In the genomic region with DNA sequence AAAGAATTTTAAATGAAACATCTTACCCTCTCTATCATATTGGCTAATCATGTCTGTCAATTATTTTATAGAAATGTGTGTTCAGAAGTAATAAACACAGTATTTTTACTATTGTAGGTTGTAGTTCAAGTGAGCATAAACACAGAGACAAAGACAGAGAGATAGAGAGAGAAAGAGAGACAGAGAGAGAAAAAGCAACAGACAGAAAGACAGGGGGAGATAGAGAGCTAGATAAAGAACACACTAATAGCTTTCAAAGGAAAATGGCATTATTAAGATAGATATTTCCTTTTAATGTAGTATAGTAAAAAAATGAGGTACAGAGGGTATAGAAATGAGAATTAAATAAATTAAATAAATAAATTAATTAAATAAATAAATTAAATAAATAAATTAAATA, we compare ENCODE assay signal across 26 mouse cellular contexts.
"Had no signal": no experiment of that assay in that cellular context is flagged by ENCODE, and none has a peak within 500 bp of the region (broad histone marks: within the 10 kb centered on the region; RNA-seq: fewer than 3 reads in every experiment).

No protein-coding gene starts in this region.

- H3K9ac ChIP-seq: heart, embryonic 13.5 days; heart, embryonic 15.5 days; hindbrain, embryonic 13.5 days; hindbrain, embryonic 15.5 days; kidney, embryonic 15.5 days; limb, embryonic 13.5 days; limb, embryonic 15.5 days; liver, embryonic 12.5 days; liver, embryonic 14.5 days had no signal

- H3K9me3 ChIP-seq: heart, embryonic 13.5 days; heart, embryonic 15.5 days; hindbrain, embryonic 13.5 days; hindbrain, embryonic 15.5 days; kidney, embryonic 15.5 days; limb, embryonic 13.5 days; limb, embryonic 15.5 days; liver, embryonic 12.5 days had no signal

- H3K27me3 ChIP-seq: heart, embryonic 13.5 days; heart, embryonic 15.5 days; hindbrain, embryonic 13.5 days; hindbrain, embryonic 15.5 days; kidney, embryonic 15.5 days; limb, embryonic 13.5 days; limb, embryonic 15.5 days; liver, embryonic 12.5 days had no signal

- H3K4me2 ChIP-seq: heart, embryonic 11.5 days; heart, embryonic 13.5 days; heart, embryonic 15.5 days; hindbrain, embryonic 13.5 days; hindbrain, embryonic 15.5 days; kidney, embryonic 15.5 days; limb, embryonic 13.5 days; limb, embryonic 15.5 days; liver, embryonic 12.5 days had no signal

- H3K36me3 ChIP-seq: heart, embryonic 13.5 days; heart, embryonic 15.5 days; hindbrain, embryonic 13.5 days; hindbrain, embryonic 15.5 days; kidney, embryonic 15.5 days; limb, embryonic 13.5 days; limb, embryonic 15.5 days; liver, embryonic 12.5 days had no signal

- DNase-seq: gastrocnemius, postnatal 14 days; gastrocnemius, postnatal 36 days; heart, adult 11 months; heart, adult 2 months; heart, postnatal 14 days; heart, postnatal 36 days; kidney, adult 11 months; kidney, adult 2 months; kidney, adult 9 months; kidney, postnatal 14 days; kidney, postnatal 36 days; layer of hippocampus, adult 9-11 months; layer of hippocampus, postnatal 36 days; left cerebral cortex, postnatal 4 days had no signal

- H3K27ac ChIP-seq: heart, adult 2 months; heart, embryonic 13.5 days; heart, embryonic 15.5 days; hindbrain, embryonic 13.5 days; hindbrain, embryonic 15.5 days; hindbrain, postnatal 0 days; kidney, embryonic 15.5 days; kidney, postnatal 0 days; limb, embryonic 13.5 days; limb, embryonic 15.5 days; liver, embryonic 12.5 days; liver, embryonic 14.5 days had no signal

- H3K4me3 ChIP-seq: heart, adult 2 months; heart, embryonic 13.5 days; heart, embryonic 15.5 days; hindbrain, embryonic 13.5 days; hindbrain, embryonic 15.5 days; kidney, embryonic 15.5 days; limb, embryonic 13.5 days; limb, embryonic 15.5 days; liver, embryonic 12.5 days had no signal

- H3K4me1 ChIP-seq: heart, embryonic 13.5 days; heart, embryonic 15.5 days; hindbrain, embryonic 13.5 days; hindbrain, embryonic 15.5 days; kidney, embryonic 15.5 days; limb, embryonic 13.5 days; limb, embryonic 15.5 days; liver, embryonic 12.5 days had no signal
